Mouse (Mus musculus) heart, adult 2 months (tissue): Measurements from ENCODE around the gene Nos3. TPM values are rescaled to one million over a fixed set of nuclear protein-coding genes. Genes with fewer than 3 reads are reported as not detected.

Experiments used
- DNase-seq, 2 experiments: peaks; one replicate each; pipeline ENCODE4 v3.0.0; 2021
- H3K27ac ChIP-seq: fragments of 200-600 bp; 2 replicates; pipeline ENCODE4 v1.8.1; 2022
- H3K27me3 ChIP-seq: fragments of 200-500 bp; 2 replicates; pipeline ENCODE4 v1.6.1; 2012; ENCODE audit warnings: mild to moderate bottlenecking, low read length, inconsistent platforms, mixed read lengths; ENCODE audit not compliant: control insufficient read depth, insufficient read depth
- H3K36me3 ChIP-seq: fragments of 200-500 bp; 2 replicates; pipeline ENCODE4 v1.6.1; 2012; ENCODE audit warnings: low read length, inconsistent platforms; ENCODE audit not compliant: control insufficient read depth, insufficient read depth
- H3K4me1 ChIP-seq: fragments of 200-500 bp; 2 replicates; pipeline ENCODE4 v1.6.1; 2011; ENCODE audit warnings: low read length; ENCODE audit not compliant: control insufficient read depth, insufficient read depth
- H3K4me3 ChIP-seq: fragments of 200-600 bp; 2 replicates; pipeline ENCODE4 v1.8.1; 2022
- H3K79me2 ChIP-seq: fragments of 200-500 bp; replicated peaks from 2 replicates; pipeline ENCODE4 v1.6.1; 2012; ENCODE audit warnings: mild to moderate bottlenecking, inconsistent platforms, low read length, moderate library complexity, mixed read lengths; ENCODE audit not compliant: control insufficient read depth, insufficient read depth
- H3K9ac ChIP-seq: fragments of 200-500 bp; 2 replicates; pipeline ENCODE4 v1.6.1; 2012; ENCODE audit warnings: low read depth, mild to moderate bottlenecking, control low read depth, inconsistent platforms, low read length, mixed read lengths
- CTCF ChIP-seq: fragments of 200-600 bp; IDR thresholded peaks from 2 replicates; pipeline ENCODE4 v1.8.1; 2022; ENCODE audit warnings: antibody characterized with exemption, mild to moderate bottlenecking, moderate library complexity
- EP300 ChIP-seq: fragments of 200-500 bp; IDR thresholded peaks from 2 replicates; pipeline ENCODE4 v1.6.1; 2011; ENCODE audit warnings: low read depth, low read length, control low read depth; ENCODE audit not compliant: insufficient read depth
- POLR2A ChIP-seq: fragments of 200-500 bp; IDR thresholded peaks from 2 replicates; pipeline ENCODE4 v1.6.1; 2011; ENCODE audit warnings: mild to moderate bottlenecking, low read depth, low read length, control low read depth; ENCODE audit not compliant: insufficient read depth
- WGBS: fragments of 180-500 bp; shearing (Covaris S2); methylation state at CpG from one replicate; pipeline ENCODE4 v1.1.7; 2018; 5-methylcytosine and 5-hydroxymethylcytosine counted together
- intact Hi-C: fragments of 180-260 bp; cut with DNase I; formaldehyde crosslinking; loops from one replicate; pipeline ENCODE4 v1.15.1; 2025
- polyA plus RNA-seq: library from polyadenylated mRNA; depleted of rRNA; stranded (reverse); fragments of >200 nt; gene quantifications from 2 replicates; pipeline ENCODE4 v1.2.3, GENCODE M21; 2012; rRNA removed
- total RNA-seq, 2 experiments: library from RNA; stranded (reverse); gene quantifications; 2 replicates each; pipeline ENCODE4 v1.2.3; 2021

Gene Nos3
- total and polyA plus RNA-seq, 3 experiments, result 23.5 to 30.7 (median 24.4) TPM

GRCm38 (mm10) chr5:24428596-24428995 lies 64.0 kb downstream of the Nos3 start:
- Histone ChIP-seq H3K9ac (no peak overlapping the region), H3K4me3 (no peak overlapping the region), H3K79me2 (peaks cover 3% of the 10 kb centered on the region; the same call in 1 of the 2 replicates), H3K4me1 (peaks cover 8% of the 10 kb centered on the region), H3K27me3 (no peaks in the 10 kb centered on the region), H3K27ac (no peak overlapping the region), H3K36me3 (peaks cover 8% of the 10 kb centered on the region)
- intact Hi-C loops, result no loop called here
- WGBS, result 54% methylated on average over 9 of the region's 9 CpGs
- DNase-seq, result no peak
- TF ChIP-seq CTCF (no peak), POLR2A (no peak), EP300 (no peak)

- TF ChIP-seq EP300, result no peak
- TF ChIP-seq POLR2A, result no peak
- TF ChIP-seq CTCF, result no peak
- Histone ChIP-seq H3K4me3 (no peak overlapping the region), H3K9ac (no peak overlapping the region), H3K27me3 (no peaks in the 10 kb centered on the region), H3K4me1 (no peaks in the 10 kb centered on the region; the same call in 1 of the 2 replicates), H3K79me2 (no peaks in the 10 kb centered on the region), H3K27ac (no peak overlapping the region), H3K36me3 (peaks cover 8% of the 10 kb centered on the region)
- 84% methylated on average over 8 of the region's 8 CpGs for WGBS
- intact Hi-C loops, result no loop called here
- DNase-seq, result no peak
Measured at GRCm38 (mm10) chr5:24433993-24434392, 69.4 kb downstream of the Nos3 start.

Other genes with a start within 250 kb of the Nos3 start
- gene Nupl2, start 199.8 kb upstream of the Nos3 start, total RNA-seq, result 1 to 10 TPM; 7.4 to 7.6 TPM
- gene Nupl2, start 199.8 kb upstream of the Nos3 start, polyA plus RNA-seq, result 5.8 and 7.3 TPM in 2 replicates
- gene Kcnh2, start 13.2 kb upstream of the Nos3 start, total RNA-seq, result 10 to 100 TPM; 59.3 to 68.5 TPM
- gene Kcnh2, start 13.2 kb upstream of the Nos3 start, polyA plus RNA-seq, result 119 and 121 TPM in 2 replicates
- gene Atg9b, start 27.3 kb downstream of the Nos3 start, total RNA-seq, result 1 to 10 TPM in 1 of 2 experiments, under 1 TPM in 1; 0.89 to 1.1 TPM
- gene Atg9b, start 27.3 kb downstream of the Nos3 start, polyA plus RNA-seq, result 2.2 and 2.3 TPM in 2 replicates
- 10 to 100 TPM; 81.2 to 89.8 TPM for gene Abcb8, start 28.9 kb downstream of the Nos3 start, total RNA-seq
- 148 and 151 TPM in 2 replicates for gene Abcb8, start 28.9 kb downstream of the Nos3 start, polyA plus RNA-seq
- under 1 TPM in 1 of 2 experiments, not detected in 1; 0.14 TPM for gene Asic3, start 48.6 kb downstream of the Nos3 start, total RNA-seq
- gene Asic3, start 48.6 kb downstream of the Nos3 start, polyA plus RNA-seq, result 0.32 and 0.59 TPM in 2 replicates
- gene Cdk5, start 58.7 kb downstream of the Nos3 start, total RNA-seq, result 10 to 100 TPM; 19.9 to 21.7 TPM
- gene Cdk5, start 58.7 kb downstream of the Nos3 start, polyA plus RNA-seq, result 42.7 and 51.8 TPM in 2 replicates
- 10 to 100 TPM; 22.4 to 25.9 TPM for gene Slc4a2, start 59.0 kb downstream of the Nos3 start, total RNA-seq
- 37.9 and 41.2 TPM in 2 replicates for gene Slc4a2, start 59.0 kb downstream of the Nos3 start, polyA plus RNA-seq
- gene Fastk, start 80.5 kb downstream of the Nos3 start, total RNA-seq, result 100 to 1,000 TPM; 287 to 328 TPM
- 609 and 613 TPM in 2 replicates for gene Fastk, start 80.5 kb downstream of the Nos3 start, polyA plus RNA-seq
- 10 to 100 TPM; 10.4 to 13.9 TPM for gene Tmub1, start 83.0 kb downstream of the Nos3 start, total RNA-seq
- 28.5 and 34.0 TPM in 2 replicates for gene Tmub1, start 83.0 kb downstream of the Nos3 start, polyA plus RNA-seq
- 100 to 1,000 TPM in 1 of 2 experiments, 10 to 100 TPM in 1; 88.4 to 103 TPM for gene Agap3, start 87.4 kb downstream of the Nos3 start, total RNA-seq
- gene Agap3, start 87.4 kb downstream of the Nos3 start, polyA plus RNA-seq, result 78.1 and 102 TPM in 2 replicates
- gene Gbx1, start 162.4 kb downstream of the Nos3 start, total RNA-seq, result not detected
- 0.06 TPM in 1 of 2 replicates, not detected in the other for gene Gbx1, start 162.4 kb downstream of the Nos3 start, polyA plus RNA-seq
- 10 to 100 TPM; 80.8 to 93.5 TPM for gene Asb10, start 176.2 kb downstream of the Nos3 start, total RNA-seq
- 138 and 163 TPM in 2 replicates for gene Asb10, start 176.2 kb downstream of the Nos3 start, polyA plus RNA-seq
- gene 4931409K22Rik, start 192.0 kb downstream of the Nos3 start, total RNA-seq, result not detected
- 0.06 TPM in 1 of 2 replicates, not detected in the other for gene 4931409K22Rik, start 192.0 kb downstream of the Nos3 start, polyA plus RNA-seq
- 10 to 100 TPM; 52.5 to 55.8 TPM for gene Abcf2, start 212.7 kb downstream of the Nos3 start, total RNA-seq
- gene Abcf2, start 212.7 kb downstream of the Nos3 start, polyA plus RNA-seq, result 43.3 and 57.2 TPM in 2 replicates
- 1 to 10 TPM; 7.5 to 9.0 TPM for gene Chpf2, start 221.9 kb downstream of the Nos3 start, total RNA-seq
- gene Chpf2, start 221.9 kb downstream of the Nos3 start, polyA plus RNA-seq, result 9.9 and 12.3 TPM in 2 replicates